Mouse (Mus musculus) spleen, adult 2 months (tissue): ENCODE results near the gene Epha2. TPM values are rescaled to one million over a fixed set of nuclear protein-coding genes. Genes with fewer than 3 reads are reported as not detected.

Experiments used
- DNase-seq, 2 experiments: peaks; one replicate each; pipeline versions ENCODE4 v3.0.0 to v3.0.0-alpha.2; 2012 to 2021; ENCODE audit warnings: low spot score in 2 of 2, low read depth in 1 of 2
- H3K27ac ChIP-seq: fragments of 200-500 bp; 2 replicates; pipeline ENCODE4 v1.5.1; 2012; ENCODE audit warnings: low read length, inconsistent platforms; ENCODE audit not compliant: insufficient read depth
- H3K27me3 ChIP-seq: fragments of 200-500 bp; 2 replicates; pipeline ENCODE4 v1.6.1; 2012; ENCODE audit warnings: mild to moderate bottlenecking, moderate library complexity, low read length, inconsistent platforms; ENCODE audit not compliant: control insufficient read depth, insufficient read depth
- H3K36me3 ChIP-seq: fragments of 200-500 bp; 2 replicates; pipeline ENCODE4 v1.6.1; 2012; ENCODE audit warnings: mild to moderate bottlenecking, low read length, inconsistent platforms; ENCODE audit not compliant: control insufficient read depth, insufficient read depth
- H3K4me1 ChIP-seq: fragments of 200-500 bp; 2 replicates; pipeline ENCODE4 v1.6.1; 2011; ENCODE audit warnings: inconsistent platforms; ENCODE audit not compliant: control insufficient read depth, insufficient read depth, insufficient read length
- H3K4me3 ChIP-seq: fragments of 200-500 bp; 2 replicates; pipeline ENCODE4 v1.5.1; 2011; ENCODE audit warnings: mild to moderate bottlenecking, inconsistent platforms; ENCODE audit not compliant: insufficient read depth, insufficient read length; ENCODE audit errors: extremely low read depth
- CTCF ChIP-seq: fragments of 200-500 bp; IDR thresholded peaks from 2 replicates; pipeline ENCODE4 v1.5.1; 2011; ENCODE audit warnings: mild to moderate bottlenecking, inconsistent platforms; ENCODE audit not compliant: insufficient read depth, insufficient read length, insufficient replicate concordance; ENCODE audit errors: extremely low read depth
- POLR2A ChIP-seq: fragments of 200-500 bp; IDR thresholded peaks from 2 replicates; pipeline ENCODE4 v1.6.1; 2011; ENCODE audit warnings: low read depth, low read length, inconsistent platforms
- WGBS: fragments of 180-500 bp; shearing (Covaris S2); methylation state at CpG from one replicate; pipeline ENCODE4 v1.1.7; 2018; 5-methylcytosine and 5-hydroxymethylcytosine counted together
- polyA plus RNA-seq: library from polyadenylated mRNA; depleted of rRNA; stranded (reverse); fragments of >200 nt; gene quantifications from 2 replicates; pipeline ENCODE4 v1.2.3, GENCODE M21; 2012; rRNA removed

The Epha2 gene
- polyA plus RNA-seq, 1 experiment, result 8.0 TPM

DNA sequence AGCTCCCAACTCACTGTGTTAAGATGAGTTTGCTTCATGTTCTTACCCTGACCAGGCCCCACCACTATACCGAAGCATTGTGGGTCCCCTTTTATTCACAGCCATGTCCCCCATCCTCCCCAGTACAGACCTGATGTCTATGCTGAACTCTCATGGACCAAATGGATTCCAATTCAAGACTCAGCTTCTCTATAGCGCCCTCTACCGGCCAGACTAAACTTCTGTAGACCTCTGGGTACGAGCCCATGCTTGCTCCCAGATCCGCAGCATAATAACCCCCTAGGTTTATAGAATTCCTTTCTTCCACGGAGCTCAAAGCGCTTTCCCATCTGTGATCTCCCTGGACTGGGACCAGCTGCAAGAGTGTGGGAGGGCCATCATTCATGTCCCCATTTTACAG, 59.8 kb downstream of the Epha2 start:
- WGBS, result 36% methylated on average over 7 of the region's 7 CpGs
- Histone ChIP-seq H3K36me3 (no peaks in the 10 kb centered on the region), H3K4me1 (no peaks in the 10 kb centered on the region), H3K4me3 (no peak overlapping the region), H3K27ac (no peak overlapping the region), H3K27me3 (peaks cover 2% of the 10 kb centered on the region; the same call in 1 of the 2 replicates)
- TF ChIP-seq POLR2A (no peak), CTCF (peak; percentile 13; the same call in 1 of the 2 replicates)
- DNase-seq, result no peak

DNA sequence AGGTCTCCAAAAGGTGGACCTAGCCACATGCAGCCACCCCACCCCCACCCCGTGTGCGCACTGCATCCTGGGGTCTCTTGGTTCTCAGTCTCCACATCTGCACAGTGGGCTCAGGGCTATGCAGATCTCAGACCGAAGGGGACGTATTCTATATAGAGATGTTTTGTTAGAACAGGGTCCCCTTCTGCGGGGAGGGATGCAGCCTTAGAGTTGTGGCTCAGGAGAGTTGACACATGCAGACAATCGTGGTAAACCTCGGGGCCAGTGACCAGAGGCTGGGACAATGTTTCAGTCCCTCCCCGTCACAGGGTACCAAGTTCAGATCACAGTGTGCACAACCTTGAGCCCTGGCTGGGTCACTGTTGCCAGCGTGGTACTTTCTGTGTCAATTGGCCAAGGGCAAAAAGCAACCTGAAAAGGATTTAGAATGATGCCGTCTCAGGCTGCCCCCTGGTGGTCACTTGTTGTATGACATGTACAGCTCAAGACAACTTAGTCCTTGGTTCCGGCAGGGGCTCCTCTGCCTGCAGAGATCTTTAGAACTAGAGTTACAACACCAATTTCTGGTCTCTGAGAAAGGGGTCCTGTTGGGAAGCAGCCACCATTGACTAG, 62.0 kb downstream of the Epha2 start:
- Histone ChIP-seq H3K27ac (no peak overlapping the region), H3K36me3 (no peaks in the 10 kb centered on the region), H3K4me3 (no peak overlapping the region), H3K27me3 (peaks cover 4% of the 10 kb centered on the region), H3K4me1 (peaks cover 1% of the 10 kb centered on the region; the same call in 1 of the 2 replicates)
- peak; percentile 47 to 65 for DNase-seq
- TF ChIP-seq POLR2A (no peak), CTCF (peak; percentile 64; the same call in 1 of the 2 replicates)
- WGBS, result 27% methylated on average over 11 of the region's 11 CpGs

DNA sequence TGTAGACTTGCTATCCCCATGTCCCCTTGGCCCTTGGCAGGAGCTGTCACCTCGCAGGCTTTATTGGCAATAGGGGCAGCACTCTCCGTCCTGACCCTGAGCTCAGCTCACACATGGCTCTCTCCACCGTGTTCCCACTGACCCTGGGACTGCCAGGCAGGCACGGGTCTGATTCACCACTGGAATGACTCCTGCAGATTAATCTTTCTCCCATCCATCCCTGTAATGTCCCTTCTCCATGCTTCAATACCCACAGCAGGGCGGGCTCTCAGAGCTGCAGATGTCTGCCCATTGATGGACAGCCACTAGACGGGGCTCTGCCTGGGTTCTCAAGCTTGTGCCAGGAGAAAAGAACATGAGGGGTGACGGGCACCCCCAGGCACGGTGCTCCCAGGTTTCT, 64.1 kb downstream of the Epha2 start:
- H3K27ac ChIP-seq, result no peak overlapping the region
- H3K4me3 ChIP-seq, result no peak overlapping the region
- DNase-seq, result no peak
- whole genome bisulfite sequencing, result 70% methylated on average over 8 of the region's 8 CpGs
- no peaks in the 10 kb centered on the region for H3K36me3 ChIP-seq
- H3K4me1 ChIP-seq, result peaks cover 6% of the 10 kb centered on the region; the same call in 1 of the 2 replicates
- no peak for TF ChIP-seq POLR2A
- TF ChIP-seq CTCF, result no peak
- H3K27me3 ChIP-seq, result peaks cover 7% of the 10 kb centered on the region

DNA sequence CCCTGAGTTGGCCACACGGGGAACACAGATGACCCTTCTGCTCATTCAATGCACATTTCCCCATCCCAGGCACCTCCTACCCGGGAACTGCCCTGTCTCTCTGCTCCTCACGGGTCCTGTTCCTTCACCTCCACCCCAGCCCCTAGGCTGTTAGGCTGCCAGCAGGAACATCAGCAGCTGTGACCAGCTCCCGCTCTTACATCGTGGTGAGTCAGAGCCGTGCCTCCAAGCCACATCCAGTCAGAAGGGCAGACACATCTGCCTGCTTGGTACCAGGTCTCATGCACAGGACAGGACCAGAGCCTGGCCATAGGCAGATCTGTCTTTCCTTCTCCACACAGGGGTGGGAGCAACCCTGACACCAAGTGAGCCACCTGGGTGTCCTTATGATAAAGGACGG, 64.8 kb downstream of the Epha2 start:
- 61% methylated on average over 7 of the region's 7 CpGs for WGBS
- no peak for TF ChIP-seq CTCF
- TF ChIP-seq POLR2A, result no peak
- DNase-seq, result no peak
- H3K27ac ChIP-seq, result no peak overlapping the region
- no peak overlapping the region for H3K4me3 ChIP-seq
- H3K27me3 ChIP-seq, result peaks cover 7% of the 10 kb centered on the region
- H3K36me3 ChIP-seq, result no peaks in the 10 kb centered on the region
- peaks cover 6% of the 10 kb centered on the region; the same call in 1 of the 2 replicates for H3K4me1 ChIP-seq

DNA sequence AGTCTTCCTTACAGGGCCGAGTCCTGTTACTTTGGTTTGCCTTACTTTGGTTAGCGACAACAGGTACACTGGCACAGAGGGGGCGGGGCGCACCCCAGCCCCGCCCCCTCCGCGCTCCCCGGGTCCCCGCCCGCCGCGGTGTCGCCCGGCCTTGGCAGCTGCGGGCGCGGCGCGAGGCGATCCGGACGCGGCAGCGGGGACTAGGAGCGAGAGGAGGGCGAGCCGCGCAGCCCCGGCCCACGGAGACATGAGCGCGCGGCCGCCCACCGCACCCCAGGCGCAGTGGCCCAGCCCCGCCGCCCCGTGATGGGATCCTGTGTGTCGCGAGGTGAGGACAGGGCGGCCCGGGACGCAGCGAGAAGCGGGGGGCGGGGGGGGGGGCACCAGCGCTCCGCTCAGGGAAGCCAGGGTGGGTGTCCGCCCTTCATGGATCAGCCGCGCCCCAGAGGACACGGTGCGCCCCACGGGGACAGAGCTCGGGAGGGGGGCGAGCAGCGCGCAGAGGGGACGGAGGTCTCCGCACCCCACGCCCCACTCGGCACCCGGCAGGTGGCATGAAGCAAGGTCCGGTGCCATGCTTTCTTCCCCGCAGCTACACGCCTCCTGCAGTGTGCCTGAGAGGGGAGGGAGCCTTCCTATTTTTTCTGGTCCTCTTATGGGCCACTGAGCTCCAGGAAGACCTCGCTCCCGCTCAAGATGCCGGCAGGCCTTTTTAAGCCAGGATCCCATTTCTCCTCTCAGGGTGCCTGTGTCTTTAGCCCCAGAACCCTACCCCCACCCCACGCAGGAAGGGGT, 67.2 kb downstream of the Epha2 start, which contains the start of gene Fam131c:
TSS of gene Fam131c (plus strand) at position 224 of the 795 bp plus-strand sequence.
- no peak within 1 kb of the TSS for H3K27ac ChIP-seq
- TF ChIP-seq CTCF (no peak), POLR2A (no peak)
- peaks cover 6% of the 10 kb centered on the region; the same call in 1 of the 2 replicates for H3K4me1 ChIP-seq
- H3K27me3 ChIP-seq, result peaks cover 5% of the 10 kb centered on the region
- 4% methylated on average over 67 of the region's 71 CpGs for WGBS
- no peaks in the 10 kb centered on the region for H3K36me3 ChIP-seq
- DNase-seq, result no peak
- peak within 1 kb of the TSS; percentile 30; the same call in 1 of the 2 replicates for H3K4me3 ChIP-seq

DNA sequence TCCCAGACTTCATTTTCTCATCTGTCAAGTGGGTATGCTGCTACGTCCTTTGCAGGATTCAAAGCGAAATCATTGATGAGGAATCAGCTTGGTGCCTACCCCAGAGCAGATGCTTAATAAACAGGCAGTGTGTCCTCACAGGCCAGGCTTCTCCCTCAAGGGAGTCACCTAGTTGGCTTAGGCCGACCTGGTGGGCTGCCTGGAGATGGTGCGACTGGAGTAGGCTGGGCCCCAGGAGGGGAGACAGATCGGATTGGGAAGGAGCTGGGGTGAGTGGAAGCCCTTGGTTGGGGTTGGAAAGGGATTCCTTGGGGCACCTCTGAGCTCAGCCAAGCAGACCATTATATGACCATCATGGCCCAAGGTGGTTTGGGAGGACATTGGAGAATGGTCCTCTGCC, 71.4 kb downstream of the Epha2 start:
- WGBS, result 88% methylated on average over 5 of the region's 5 CpGs
- DNase-seq, result no peak

More for the DNA sequence above, 71.4 kb downstream of the Epha2 start:
- no peak overlapping the region for H3K4me3 ChIP-seq
- peaks cover 5% of the 10 kb centered on the region for H3K27me3 ChIP-seq
- peaks cover 6% of the 10 kb centered on the region; the same call in 1 of the 2 replicates for H3K4me1 ChIP-seq
- no peaks in the 10 kb centered on the region for H3K36me3 ChIP-seq
- no peak for TF ChIP-seq POLR2A
- TF ChIP-seq CTCF, result no peak
- H3K27ac ChIP-seq, result no peak overlapping the region

Other genes starting within 250 kb of the Epha2 start
- gene Crocc, start 240.7 kb upstream of the Epha2 start, polyA plus RNA-seq, result 9.8 and 11.7 TPM in 2 replicates
- gene Necap2, start 222.9 kb upstream of the Epha2 start, polyA plus RNA-seq, result 71.3 and 101 TPM in 2 replicates
- gene Spata21, start 212.9 kb upstream of the Epha2 start, polyA plus RNA-seq, result not detected in 2 replicates
- 38.8 and 49.8 TPM in 2 replicates for gene Szrd1, start 161.5 kb upstream of the Epha2 start, polyA plus RNA-seq
- gene Fbxo42, start 153.3 kb upstream of the Epha2 start, polyA plus RNA-seq, result 13.1 and 13.7 TPM in 2 replicates
- gene Rsg1, start 87.3 kb upstream of the Epha2 start, polyA plus RNA-seq, result 0.83 and 2.9 TPM in 2 replicates
- gene Arhgef19, start 61.7 kb upstream of the Epha2 start, polyA plus RNA-seq, result 0.79 and 1.2 TPM in 2 replicates
- gene Fam131c, start 67.0 kb downstream of the Epha2 start, polyA plus RNA-seq, result 0.22 and 0.34 TPM in 2 replicates
- gene Clcnka, start 97.5 kb downstream of the Epha2 start, polyA plus RNA-seq, result 0.32 TPM in 1 of 2 replicates, not detected in the other
- gene Clcnkb, start 114.8 kb downstream of the Epha2 start, polyA plus RNA-seq, result 0.07 TPM in 1 of 2 replicates, not detected in the other
- 2.4 and 2.5 TPM in 2 replicates for gene Hspb7, start 119.5 kb downstream of the Epha2 start, polyA plus RNA-seq
- gene Srarp, start 134.9 kb downstream of the Epha2 start, polyA plus RNA-seq, result not detected in 2 replicates
- 35.0 and 45.2 TPM in 2 replicates for gene Zbtb17, start 143.4 kb downstream of the Epha2 start, polyA plus RNA-seq
- gene Spen, start 237.4 kb downstream of the Epha2 start, polyA plus RNA-seq, result 28.2 and 34.1 TPM in 2 replicates